Mouse (Mus musculus) ES-Bruce4 (cell line): ENCODE data around the gene Prkar1b.

Experiments
- CTCF ChIP-seq: IDR thresholded peaks from one replicate; pipeline ENCODE4 v1.8.1; 2011; ENCODE audit warnings: low read depth, low read length
- POLR2A ChIP-seq: IDR thresholded peaks from one replicate; pipeline ENCODE4 v1.8.1; 2011; ENCODE audit warnings: low read length; ENCODE audit not compliant: insufficient read depth

DNA sequence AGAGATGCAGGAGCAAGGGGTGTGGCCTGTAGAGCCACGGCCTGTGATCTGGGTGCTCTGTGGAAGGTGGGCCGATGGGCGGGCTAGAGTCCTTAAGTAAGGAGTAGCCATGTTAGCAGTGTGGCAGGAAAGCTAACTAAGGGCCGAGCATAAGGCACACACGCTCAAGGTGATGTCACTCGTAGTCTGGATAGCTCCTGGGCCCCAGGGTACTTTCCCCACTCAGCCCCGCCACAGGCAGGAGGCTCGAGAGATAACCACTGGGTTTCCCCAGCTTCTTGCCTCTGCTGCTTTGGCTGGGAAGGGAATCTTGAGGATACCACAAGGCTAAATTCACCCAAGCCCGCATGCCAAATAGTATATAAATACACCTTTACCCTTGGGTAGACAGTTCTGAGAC, 178.4 kb downstream of the Prkar1b start:
- TF ChIP-seq CTCF (no peak), POLR2A (no peak)
